Mouse (Mus musculus) CH12.LX (cell line): ENCODE measurements around the gene Clec5a. TPM values are rescaled to one million over a fixed set of nuclear protein-coding genes. Genes with fewer than 3 reads are reported as not detected.

Source experiments
- DNase-seq: peaks from one replicate; pipeline ENCODE4 v3.0.0-alpha.2; 2013; ENCODE audit errors: extremely low read depth
- H3K27ac ChIP-seq: 2 replicates; pipeline ENCODE4 v1.5.1; 2012; ENCODE audit warnings: low read depth, mild to moderate bottlenecking, control low read depth, moderate library complexity; ENCODE audit not compliant: insufficient read depth
- H3K27me3 ChIP-seq: replicated peaks from 2 replicates; pipeline ENCODE3; 2012; ENCODE audit warnings: inconsistent platforms
- H3K36me3 ChIP-seq, 2 experiments: replicated peaks in 1 of 2; 2 replicates each; pipeline versions ENCODE3 to v1.6.1; 2012; ENCODE audit warnings: inconsistent platforms in 1 of 2, low read length in 1 of 2, mild to moderate bottlenecking in 1 of 2, mixed read lengths in 1 of 2, moderate library complexity in 1 of 2; ENCODE audit not compliant: control insufficient read depth in 1 of 2, insufficient read depth in 1 of 2
- H3K4me1 ChIP-seq, 2 experiments: 2 replicates each; pipeline ENCODE4 v1.6.1; 2012; ENCODE audit warnings: inconsistent platforms in 1 of 2, moderate library complexity in 1 of 2; ENCODE audit not compliant: insufficient read depth in 2 of 2, control insufficient read depth in 1 of 2
- H3K4me2 ChIP-seq: 2 replicates; pipeline ENCODE4 v1.6.1; 2012; ENCODE audit warnings: low read depth, mild to moderate bottlenecking, control low read depth; ENCODE audit not compliant: poor library complexity, insufficient read depth, severe bottlenecking
- H3K4me3 ChIP-seq, 3 experiments: fragments of 150-350 bp in 1 of 3; sonication (generic) in 1 of 3; replicated peaks in 1 of 3; 2 replicates each; pipeline versions ENCODE3 to v1.5.1; 2011 to 2012; ENCODE audit warnings: low read depth in 2 of 3, low read length in 2 of 3, mild to moderate bottlenecking in 2 of 3, moderate library complexity in 2 of 3, control low read depth in 1 of 3, improper control_type of control experiment in 1 of 3, inconsistent platforms in 1 of 3, mixed read lengths in 1 of 3; ENCODE audit not compliant: poor library complexity in 1 of 3
- H3K79me2 ChIP-seq: replicated peaks from 2 replicates; pipeline ENCODE4 v1.6.1; 2012; ENCODE audit warnings: mild to moderate bottlenecking, moderate library complexity; ENCODE audit not compliant: control insufficient read depth, poor library complexity, insufficient read depth, severe bottlenecking; ENCODE audit errors: extremely low read depth
- H3K9ac ChIP-seq: 2 replicates; pipeline ENCODE4 v1.6.1; 2012; ENCODE audit warnings: low read depth, mild to moderate bottlenecking, control low read depth, moderate library complexity; ENCODE audit not compliant: insufficient read depth
- H3K9me3 ChIP-seq: replicated peaks from 2 replicates; pipeline ENCODE3; 2012; ENCODE audit warnings: low read length, inconsistent platforms, mixed read lengths
- CHD2 ChIP-seq: IDR thresholded peaks from 2 replicates; pipeline ENCODE4 v1.6.1; 2011; ENCODE audit warnings: low read length, improper control_type of control experiment
- CTCF ChIP-seq, 2 experiments: IDR thresholded peaks in 1 of 2; conservative IDR thresholded peaks in 1 of 2; 2 replicates each; pipeline ENCODE4 v1.5.1; 2011 to 2012; ENCODE audit warnings: low read depth in 2 of 2, low read length in 2 of 2, improper control_type of control experiment in 1 of 2, inconsistent platforms in 1 of 2, mild to moderate bottlenecking in 1 of 2, moderate library complexity in 1 of 2
- E2F4 ChIP-seq: IDR thresholded peaks from 2 replicates; pipeline ENCODE4 v1.6.1; 2011; ENCODE audit warnings: low read depth, low read length, improper control_type of control experiment; ENCODE audit not compliant: insufficient replicate concordance
- EP300 ChIP-seq: IDR thresholded peaks from 2 replicates; pipeline ENCODE4 v1.6.1; 2011; ENCODE audit warnings: low read length, improper control_type of control experiment
- ETS1 ChIP-seq: conservative IDR thresholded peaks from 2 replicates; pipeline ENCODE4 v1.6.1; 2012; ENCODE audit warnings: low read depth, mild to moderate bottlenecking, inconsistent platforms, low read length, improper control_type of control experiment, moderate library complexity
- GABPA ChIP-seq: IDR thresholded peaks from 2 replicates; pipeline ENCODE4 v1.6.1; 2012; ENCODE audit warnings: low read depth, low read length, improper control_type of control experiment, inconsistent platforms; ENCODE audit not compliant: insufficient replicate concordance
- HCFC1 ChIP-seq: IDR thresholded peaks from 2 replicates; pipeline ENCODE4 v1.6.1; 2012; ENCODE audit warnings: low read depth, mild to moderate bottlenecking, inconsistent platforms, low read length, improper control_type of control experiment
- IRF4 ChIP-seq: IDR thresholded peaks from 2 replicates; pipeline ENCODE4 v1.6.1; 2014; ENCODE audit warnings: low read depth, mild to moderate bottlenecking, inconsistent platforms, low read length, improper control_type of control experiment
- JUN ChIP-seq: IDR thresholded peaks from 2 replicates; pipeline ENCODE4 v1.6.1; 2011; ENCODE audit warnings: low read depth, mild to moderate bottlenecking, low read length, improper control_type of control experiment, moderate library complexity; ENCODE audit not compliant: insufficient read depth
- KAT2A ChIP-seq: IDR thresholded peaks from 2 replicates; pipeline ENCODE4 v1.6.1; 2012; ENCODE audit warnings: low read length, improper control_type of control experiment, inconsistent platforms; ENCODE audit not compliant: insufficient replicate concordance
- MAX ChIP-seq: IDR thresholded peaks from 2 replicates; pipeline ENCODE4 v1.6.1; 2011; ENCODE audit warnings: low read length, improper control_type of control experiment
- MAZ ChIP-seq: IDR thresholded peaks from 2 replicates; pipeline ENCODE4 v1.6.1; 2012; ENCODE audit warnings: low read depth, mild to moderate bottlenecking, inconsistent platforms, low read length, improper control_type of control experiment, moderate library complexity
- MEF2A ChIP-seq: IDR thresholded peaks from 2 replicates; pipeline ENCODE4 v1.6.1; 2014; ENCODE audit warnings: low read depth, mild to moderate bottlenecking, inconsistent platforms, low read length, improper control_type of control experiment, borderline replicate concordance
- NELFE ChIP-seq: IDR thresholded peaks from 2 replicates; pipeline ENCODE4 v1.6.1; 2011; ENCODE audit warnings: low read depth, low read length, improper control_type of control experiment
- NRF1 ChIP-seq: IDR thresholded peaks from 2 replicates; pipeline ENCODE4 v1.6.1; 2014; ENCODE audit warnings: low read depth, mild to moderate bottlenecking, inconsistent platforms, low read length, improper control_type of control experiment, moderate library complexity
- POLR2A ChIP-seq: IDR thresholded peaks from 2 replicates; pipeline ENCODE4 v1.6.1; 2011; ENCODE audit warnings: low read depth, mild to moderate bottlenecking, improper control_type of control experiment, low read length
- POLR2AphosphoS2 ChIP-seq: IDR thresholded peaks from 2 replicates; pipeline ENCODE4 v1.6.1; 2011; ENCODE audit warnings: low read depth, low read length, improper control_type of control experiment
- RCOR1 ChIP-seq: conservative IDR thresholded peaks from 2 replicates; pipeline ENCODE4 v1.6.1; 2012; ENCODE audit warnings: low read depth, mild to moderate bottlenecking, inconsistent platforms, low read length, improper control_type of control experiment
- SIN3A ChIP-seq: IDR thresholded peaks from 2 replicates; pipeline ENCODE4 v1.6.1; 2012; ENCODE audit warnings: low read length, improper control_type of control experiment, inconsistent platforms
- SMC3 ChIP-seq: IDR thresholded peaks from 2 replicates; pipeline ENCODE4 v1.6.1; 2011; ENCODE audit warnings: low read depth, low read length, improper control_type of control experiment
- TBP ChIP-seq: conservative IDR thresholded peaks from 2 replicates; pipeline ENCODE4 v1.6.1; 2011; ENCODE audit warnings: low read depth, low read length, improper control_type of control experiment
- USF1 ChIP-seq: IDR thresholded peaks from 2 replicates; pipeline ENCODE4 v1.6.1; 2014; ENCODE audit warnings: low read depth, mild to moderate bottlenecking, inconsistent platforms, low read length, improper control_type of control experiment
- ZC3H11A ChIP-seq: IDR thresholded peaks from 2 replicates; pipeline ENCODE4 v1.6.1; 2012; ENCODE audit warnings: low read depth, mild to moderate bottlenecking, inconsistent platforms, low read length, improper control_type of control experiment
- ZMIZ1 ChIP-seq: IDR thresholded peaks from 2 replicates; pipeline ENCODE4 v1.6.1; 2012; ENCODE audit warnings: low read depth, mild to moderate bottlenecking, inconsistent platforms, low read length, improper control_type of control experiment
- ZNF384 ChIP-seq: IDR thresholded peaks from 2 replicates; pipeline ENCODE4 v1.6.1; 2012; ENCODE audit warnings: low read depth, low read length, improper control_type of control experiment, inconsistent platforms
- dilution Hi-C: fragments of 300-500 bp; cut with MboI; formaldehyde crosslinking; loops from 2 replicates; pipeline ENCODE4 v1.14.3; 2020; ENCODE audit warnings: low sequenced_read_pairs; ENCODE audit not compliant: extremely low pct_unique_long_range_greater_than_20kb, extremely low pct_ligation_motif_present
- in situ Hi-C: fragments of 300-500 bp; cut with MboI; formaldehyde crosslinking; loops from 3 replicates; pipeline ENCODE4 v1.14.3; 2019; ENCODE audit warnings: low sequenced_read_pairs, low pct_ligation_motif_present, low pct_unique_long_range_greater_than_20kb, mixed read lengths
- polyA plus RNA-seq: library from polyadenylated mRNA; unstranded; fragments of >175 nt; gene quantifications from 2 replicates; pipeline ENCODE4 v1.2.1, GENCODE M21; 2012; ENCODE audit warnings: low read depth; ENCODE audit not compliant: insufficient read length
- total RNA-seq, 2 experiments: library from RNA; depleted of rRNA; stranded (reverse); fragments of 300-350 nt in 1 of 2; fragments of >200 nt in 1 of 2; gene quantifications; 2 replicates each; pipeline ENCODE4 v1.2.3; 2012 to 2014

The Clec5a gene
- total and polyA plus RNA-seq, 3 experiments, result 1.0 to 1.4 (median 1.1) TPM

DNA sequence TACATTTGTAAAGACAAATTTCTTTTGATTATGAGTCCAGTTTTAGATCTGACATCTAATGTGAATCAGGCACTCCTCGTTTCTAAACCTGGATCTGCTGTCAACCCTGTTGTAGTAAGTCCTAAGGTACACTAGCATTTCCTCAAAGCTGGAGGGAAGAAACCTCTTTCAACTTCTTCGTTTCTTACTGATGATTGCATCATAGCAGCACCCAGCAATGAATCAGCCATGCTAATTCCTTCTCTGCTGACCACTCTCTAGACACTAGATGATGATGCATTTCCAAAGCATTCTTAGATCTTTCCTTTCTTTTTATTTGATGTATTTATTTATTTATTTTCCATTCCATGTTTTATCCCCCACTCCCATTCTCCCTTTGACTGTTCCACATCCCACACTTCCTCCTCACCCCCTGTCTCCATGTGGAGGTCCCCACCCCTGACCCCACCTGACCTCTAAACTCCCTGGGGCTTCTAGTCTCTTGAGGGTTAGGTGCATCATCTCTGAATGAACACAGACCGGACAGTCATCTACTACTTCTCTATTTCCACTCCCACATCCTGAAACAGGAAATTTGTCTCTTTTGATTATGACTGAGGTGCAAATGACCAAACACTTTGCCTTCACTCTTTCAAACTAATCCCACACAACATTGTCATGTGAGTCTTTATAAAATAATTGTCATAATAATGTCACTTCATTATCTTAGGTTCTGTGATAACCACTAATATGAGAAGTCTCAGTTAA, 9.4 kb upstream of the Clec5a start (continued):
- TF ChIP-seq MAX (peak; percentile 33; the same call in 1 of the 2 replicates), NELFE (no peak), USF1 (peak; percentile 5; the same call in 1 of the 2 replicates), TBP (0 out of 2 replicates have a peak, but pooled peaks have one; percentile 14), ZMIZ1 (no peak), SIN3A (no peak), EP300 (peak; percentile 69), ETS1 (peak; percentile 44; the same call in 1 of the 2 replicates), JUN (0 out of 2 replicates have a peak, but pooled peaks have one; percentile 13), NRF1 (no peak), GABPA (no peak), MAZ (peak; percentile 55; the same call in 1 of the 2 replicates), ZC3H11A (no peak), RCOR1 (no peak; the same call in 1 of the 2 replicates), SMC3 (no peak), HCFC1 (no peak), CTCF (conservative IDR thresholded peaks at IDR 0.05 in 1 of 2, IDR thresholded peaks at IDR 0.05 in 1 of 2; ENCODE audit: low read depth in 2 of 2, low read length in 2 of 2) (no peak), E2F4 (0 out of 2 replicates have a peak, but pooled peaks have one; percentile 33)
- TF ChIP-seq, all 38 proteins: peak for 14

DNA sequence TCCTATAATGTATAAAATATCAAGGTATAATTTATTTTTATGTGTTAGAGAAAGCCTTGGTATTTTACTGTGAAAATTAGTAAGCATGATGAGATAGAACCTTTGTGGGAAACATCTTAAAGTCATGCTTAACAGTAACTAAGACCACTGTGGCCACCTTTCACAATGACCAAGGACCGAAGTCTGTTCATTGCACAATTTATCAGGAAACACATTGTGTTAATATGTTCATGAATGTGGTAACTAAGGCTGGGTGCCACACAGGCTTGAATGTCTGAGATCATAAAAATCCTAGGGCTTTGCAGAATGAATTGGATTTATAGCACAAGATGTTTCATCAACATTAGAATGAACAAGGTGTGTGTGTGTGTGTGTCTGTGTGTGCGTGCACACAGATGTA, 2.7 kb upstream of the Clec5a start:
- Histone ChIP-seq H3K9ac (no peak overlapping the region), H3K9me3 (no peaks in the 10 kb centered on the region), H3K27ac (no peak overlapping the region), H3K36me3 (no peaks in the 10 kb centered on the region), H3K4me2 (no peak overlapping the region), H3K27me3 (no peaks in the 10 kb centered on the region), H3K4me3 (no peak overlapping the region), H3K79me2 (no peaks in the 10 kb centered on the region), H3K4me1 (peaks cover 0 to 4% of the 10 kb centered on the region in 2 experiments; a peak in 1 of 4 replicates)
- in situ Hi-C loops (no loop called here), dilution Hi-C loops (no loop called here)
- no peak for TF ChIP-seq USF1
- no peak for TF ChIP-seq NRF1
- TF ChIP-seq CHD2, result no peak
- TF ChIP-seq POLR2A, result no peak
- no peak for TF ChIP-seq SIN3A
- TF ChIP-seq IRF4, result no peak
- TF ChIP-seq E2F4, result no peak
- TF ChIP-seq JUN, result no peak
- no peak for TF ChIP-seq POLR2AphosphoS2
- no peak for TF ChIP-seq MEF2A
- TF ChIP-seq ZC3H11A, result no peak
- TF ChIP-seq ZNF384, result no peak
- no peak for TF ChIP-seq KAT2A
- no peak for DNase-seq
